Mouse (Mus musculus) embryonic fibroblast, embryonic 13.5 days (primary cell): Measurements from ENCODE around the gene Shank2. TPM values are rescaled to one million over a fixed set of nuclear protein-coding genes. Genes with fewer than 3 reads are reported as not detected.

ENCODE experiments used
- H3K27ac ChIP-seq: 2 replicates; pipeline ENCODE4 v1.5.1; 2012; ENCODE audit warnings: low read length, control low read depth, inconsistent platforms; ENCODE audit not compliant: insufficient read depth
- H3K4me1 ChIP-seq: 2 replicates; pipeline ENCODE4 v1.6.1; 2011; ENCODE audit warnings: low read length; ENCODE audit not compliant: control insufficient read depth, insufficient read depth
- H3K4me3 ChIP-seq: 2 replicates; pipeline ENCODE4 v1.5.1; 2011; ENCODE audit warnings: mild to moderate bottlenecking, control low read depth, low read length; ENCODE audit not compliant: insufficient read depth
- CTCF ChIP-seq: IDR thresholded peaks from 2 replicates; pipeline ENCODE4 v1.5.1; 2011; ENCODE audit warnings: mild to moderate bottlenecking, control low read depth, low read length, moderate library complexity, borderline replicate concordance; ENCODE audit not compliant: insufficient read depth
- POLR2A ChIP-seq: IDR thresholded peaks from 2 replicates; pipeline ENCODE4 v1.6.1; 2011; ENCODE audit warnings: low read depth, mild to moderate bottlenecking, control low read depth, low read length, moderate library complexity
- polyA plus RNA-seq: library from polyadenylated mRNA; stranded (reverse); fragments of >200 nt; gene quantifications from 2 replicates; pipeline ENCODE4 v1.2.4, GENCODE M21; 2011; ENCODE audit warnings: low read depth; ENCODE audit not compliant: missing spikeins, insufficient read length

The Shank2 gene
- polyA plus RNA-seq, 1 experiment: 1.6 TPM

DNA sequence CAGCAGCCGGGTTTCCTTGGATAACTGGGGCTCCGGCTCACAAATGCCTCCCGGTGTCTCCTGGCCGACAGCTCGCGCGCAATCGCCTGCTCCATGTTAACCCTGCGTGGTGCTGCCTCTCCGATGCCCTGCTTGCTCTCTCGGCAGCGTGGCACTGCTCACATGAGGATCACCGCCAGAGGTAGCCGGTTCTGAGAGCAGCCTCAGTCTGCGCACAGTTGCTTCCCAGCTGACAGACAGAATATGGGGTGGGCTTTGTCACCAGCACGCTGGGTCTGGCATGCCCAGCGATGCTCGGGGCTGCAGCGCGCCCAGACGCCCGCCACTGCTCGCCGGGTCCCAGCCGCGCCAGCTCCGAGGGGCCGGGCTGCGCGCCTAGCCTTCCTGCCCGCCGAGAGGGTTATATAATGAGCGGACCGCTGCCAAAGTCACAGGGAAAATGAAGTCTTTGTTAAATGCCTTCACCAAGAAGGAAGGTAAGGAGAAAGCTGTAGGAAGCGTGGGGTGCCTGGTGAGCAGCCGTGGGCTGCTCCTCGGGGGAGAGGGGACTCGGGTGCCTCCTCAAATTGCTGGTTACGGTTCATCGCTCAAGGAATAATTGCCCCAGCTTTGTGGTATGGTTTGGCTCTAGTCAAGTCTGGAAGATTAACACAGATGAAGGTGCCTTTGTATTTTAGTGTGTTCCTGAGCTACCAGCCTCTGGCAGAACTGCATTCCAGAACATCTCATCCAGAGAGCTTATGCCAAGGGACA lies 173.9 kb downstream of the Shank2 start:
- no peak for TF ChIP-seq POLR2A
- no peak for TF ChIP-seq CTCF
- H3K4me1 ChIP-seq: no peaks in the 10 kb centered on the region
- H3K4me3 ChIP-seq: no peak overlapping the region
- H3K27ac ChIP-seq: no peak overlapping the region

DNA sequence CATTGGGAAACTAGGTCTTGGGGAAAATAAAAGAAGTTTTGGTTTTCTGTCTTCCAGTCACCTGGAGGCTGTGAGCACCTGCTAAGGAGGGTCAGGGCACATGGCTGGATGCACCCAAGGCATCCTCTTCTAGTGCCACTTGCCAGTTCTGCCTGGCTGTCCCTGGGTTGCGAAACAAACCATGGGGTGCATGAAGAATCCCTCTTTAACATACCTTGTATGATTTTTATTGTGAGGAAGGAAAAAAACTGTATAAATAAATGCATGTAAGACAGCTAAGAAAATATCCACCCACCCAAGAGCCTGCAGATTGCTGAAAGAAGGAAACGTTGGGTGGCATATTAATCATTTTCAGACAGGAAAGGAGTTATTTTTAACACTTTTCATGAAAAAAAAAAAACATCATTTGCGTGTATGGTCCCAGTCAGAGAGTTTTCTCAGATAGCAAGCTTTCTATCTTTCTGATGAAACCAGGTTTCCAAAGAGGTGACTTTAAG lies 174.6 kb downstream of the Shank2 start:
- Histone ChIP-seq H3K27ac (no peak overlapping the region), H3K4me1 (no peaks in the 10 kb centered on the region), H3K4me3 (no peak overlapping the region)
- TF ChIP-seq POLR2A (no peak), CTCF (no peak)

DNA sequence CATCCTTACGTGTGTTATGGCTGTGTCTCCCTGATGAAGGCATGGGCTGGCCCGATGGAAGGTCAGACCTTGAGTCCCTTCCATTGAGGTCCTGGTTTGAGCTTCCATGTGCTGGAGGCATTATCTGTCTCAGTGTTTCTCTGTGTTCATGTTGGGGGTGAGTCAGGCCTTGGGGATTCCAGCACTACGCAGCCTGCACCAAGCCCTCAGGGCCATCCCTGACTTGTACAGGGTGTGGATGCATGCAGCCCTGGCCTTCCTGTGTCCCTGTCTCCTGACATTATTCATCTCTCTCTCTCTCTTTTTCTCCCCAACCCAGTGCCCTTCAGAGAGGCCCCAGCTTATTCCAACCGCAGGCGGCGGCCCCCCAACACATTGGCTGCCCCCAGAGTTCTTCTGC lies 177.7 kb downstream of the Shank2 start:
- Histone ChIP-seq H3K27ac (no peak overlapping the region), H3K4me3 (no peak overlapping the region), H3K4me1 (no peaks in the 10 kb centered on the region)
- TF ChIP-seq POLR2A (no peak), CTCF (no peak)

DNA sequence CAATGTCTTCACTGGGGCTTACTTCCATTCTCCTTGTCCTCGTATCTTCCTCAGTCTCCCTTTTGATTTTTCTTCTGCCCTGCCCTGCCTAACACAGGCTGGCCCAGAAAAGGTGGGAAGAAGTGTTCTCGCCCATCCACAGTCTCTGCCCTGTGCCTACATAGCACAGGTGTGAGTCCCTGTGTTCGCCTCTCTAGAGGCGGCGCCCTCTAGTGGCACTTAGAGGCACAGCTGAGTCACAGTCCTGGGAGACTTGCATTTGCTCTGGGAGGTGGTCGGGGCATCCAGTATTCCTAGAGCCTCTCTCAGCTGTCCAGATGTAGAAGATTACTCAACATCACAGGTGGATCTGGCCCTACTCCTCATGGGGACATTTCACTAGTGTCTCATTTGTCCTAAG lies 179.2 kb downstream of the Shank2 start:
- Histone ChIP-seq H3K4me3 (no peak overlapping the region), H3K27ac (no peak overlapping the region), H3K4me1 (no peaks in the 10 kb centered on the region)
- TF ChIP-seq CTCF (peak; percentile 56; the same call in 1 of the 2 replicates), POLR2A (no peak)

DNA sequence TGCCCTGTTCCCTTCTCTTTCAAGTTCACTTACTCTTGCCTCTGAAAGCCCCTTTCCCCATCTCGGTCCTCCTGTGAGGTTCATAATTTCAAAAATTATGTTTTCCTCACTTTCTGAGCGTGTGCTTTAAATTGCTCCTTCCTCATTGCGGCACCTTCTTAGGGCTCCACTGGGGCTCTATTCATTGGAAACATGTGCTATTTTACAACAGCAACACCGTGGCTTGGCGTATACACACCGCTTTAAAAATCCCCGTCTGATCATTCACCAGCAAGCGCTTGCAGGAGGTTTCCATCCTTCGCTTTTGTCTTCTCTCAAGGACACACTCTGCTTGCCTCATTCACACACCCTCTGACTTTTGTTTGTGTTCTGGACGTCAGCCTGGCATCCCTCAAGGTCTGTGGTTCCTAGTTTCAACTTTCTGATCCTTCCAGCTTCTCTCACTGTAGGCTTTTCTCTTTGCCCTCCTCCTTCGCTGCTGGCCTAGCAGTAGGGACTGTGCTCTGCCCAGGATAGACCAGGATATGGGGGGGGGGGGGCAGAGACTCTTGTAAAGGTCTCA lies 186.2 kb downstream of the Shank2 start:
- H3K27ac ChIP-seq: no peak overlapping the region
- no peaks in the 10 kb centered on the region for H3K4me1 ChIP-seq
- H3K4me3 ChIP-seq: no peak overlapping the region
- TF ChIP-seq CTCF (no peak), POLR2A (no peak)

DNA sequence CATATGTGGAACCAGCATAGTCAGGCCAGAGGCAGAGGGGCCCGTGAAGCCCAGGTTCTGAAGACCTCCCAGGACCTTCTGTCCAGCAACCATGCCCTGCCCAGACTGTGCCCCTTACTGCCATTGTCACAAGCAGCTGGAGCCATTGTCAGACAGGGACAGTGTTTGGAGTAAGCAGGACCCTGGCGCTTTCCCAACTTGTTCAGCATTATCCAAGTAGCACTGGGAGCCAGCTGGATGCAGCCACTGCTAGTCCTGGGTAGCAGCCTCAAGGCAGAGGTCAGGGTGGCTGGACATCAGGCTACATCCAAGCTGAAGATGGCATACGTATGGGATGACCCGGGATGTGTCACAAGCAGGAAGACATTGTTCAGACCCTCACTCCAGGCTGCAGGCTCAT lies 187.7 kb downstream of the Shank2 start:
- H3K27ac ChIP-seq: no peak overlapping the region
- no peak overlapping the region for H3K4me3 ChIP-seq
- TF ChIP-seq POLR2A: no peak
- TF ChIP-seq CTCF: no peak
- no peaks in the 10 kb centered on the region for H3K4me1 ChIP-seq

DNA sequence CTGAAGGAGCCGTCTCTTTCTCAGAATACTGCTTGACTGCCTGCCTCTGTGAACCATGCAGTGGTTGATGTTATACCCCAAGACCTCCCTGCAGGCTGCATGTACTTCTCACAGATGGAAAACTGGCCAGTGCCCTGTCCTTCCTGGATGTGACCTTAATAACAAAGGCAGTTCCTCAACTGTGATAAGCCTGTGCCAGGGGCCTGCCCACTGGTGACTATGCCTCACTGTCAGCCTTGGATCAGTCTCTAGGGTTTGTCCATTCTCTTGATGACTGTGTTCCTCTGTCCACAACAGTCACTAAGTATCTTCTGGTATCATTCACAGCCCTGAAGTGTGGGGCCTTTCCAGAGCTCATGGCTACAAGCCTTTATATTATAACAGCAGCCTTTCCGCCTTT lies 196.8 kb downstream of the Shank2 start:
- no peak overlapping the region for H3K4me3 ChIP-seq
- TF ChIP-seq CTCF: no peak
- no peak for TF ChIP-seq POLR2A

DNA sequence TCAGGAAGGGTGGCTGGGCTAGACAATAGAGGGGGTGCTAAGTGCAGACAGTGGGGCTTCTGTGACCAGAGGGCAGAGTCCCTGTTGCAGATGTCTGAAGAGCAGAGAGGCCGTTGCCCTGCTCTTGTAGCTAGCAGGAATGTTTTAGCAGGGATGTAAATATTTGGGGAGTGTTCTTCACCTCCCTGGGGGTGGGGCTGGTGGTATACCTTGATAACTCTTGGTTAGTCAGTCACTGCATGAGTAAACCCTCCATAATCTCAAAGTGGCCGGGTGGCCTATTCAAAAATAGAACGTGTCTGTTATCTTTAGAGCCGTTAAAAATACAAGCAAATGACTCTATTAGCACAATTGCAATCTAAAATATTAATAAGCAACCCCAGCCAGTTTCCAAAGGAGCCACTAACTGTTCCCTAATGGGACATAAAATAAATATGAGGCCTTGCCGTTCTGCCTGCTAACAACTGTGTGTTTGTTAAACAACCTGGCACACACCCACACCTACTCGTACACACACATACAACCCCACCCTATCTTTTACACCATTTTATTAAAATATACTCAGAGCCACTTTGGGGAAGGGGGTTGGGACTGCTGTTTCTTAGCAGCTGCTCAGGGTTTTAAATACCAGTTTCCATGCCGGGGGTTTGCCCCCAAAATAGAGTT lies 200.4 kb downstream of the Shank2 start:
- H3K4me1 ChIP-seq: no peaks in the 10 kb centered on the region
- H3K4me3 ChIP-seq: no peak overlapping the region
- H3K27ac ChIP-seq: no peak overlapping the region
- TF ChIP-seq POLR2A (no peak), CTCF (no peak)

More for the DNA sequence above, 196.8 kb downstream of the Shank2 start:
- Histone ChIP-seq H3K27ac (no peak overlapping the region), H3K4me1 (no peaks in the 10 kb centered on the region)

DNA sequence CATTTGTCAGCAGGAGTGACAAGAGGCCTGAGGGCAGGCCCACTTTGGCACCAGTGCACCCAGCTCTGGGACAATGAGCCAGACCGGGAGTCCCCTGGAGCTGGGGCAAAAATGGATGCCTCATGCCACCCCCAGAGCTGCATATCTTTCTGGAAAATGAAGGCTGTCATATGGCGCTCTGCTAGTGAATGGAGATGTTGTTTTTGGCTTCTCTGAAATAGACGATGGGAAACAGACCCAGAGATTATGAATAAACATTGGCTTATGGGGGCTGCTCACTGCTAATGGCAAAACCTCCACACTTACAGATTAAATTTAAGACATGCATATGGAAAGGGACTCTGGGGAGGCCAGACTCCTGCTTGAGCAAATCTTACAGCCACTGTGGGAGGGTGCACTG lies 202.6 kb downstream of the Shank2 start:
- no peaks in the 10 kb centered on the region for H3K4me1 ChIP-seq
- TF ChIP-seq POLR2A: no peak
- no peak for TF ChIP-seq CTCF
- no peak overlapping the region for H3K27ac ChIP-seq

DNA sequence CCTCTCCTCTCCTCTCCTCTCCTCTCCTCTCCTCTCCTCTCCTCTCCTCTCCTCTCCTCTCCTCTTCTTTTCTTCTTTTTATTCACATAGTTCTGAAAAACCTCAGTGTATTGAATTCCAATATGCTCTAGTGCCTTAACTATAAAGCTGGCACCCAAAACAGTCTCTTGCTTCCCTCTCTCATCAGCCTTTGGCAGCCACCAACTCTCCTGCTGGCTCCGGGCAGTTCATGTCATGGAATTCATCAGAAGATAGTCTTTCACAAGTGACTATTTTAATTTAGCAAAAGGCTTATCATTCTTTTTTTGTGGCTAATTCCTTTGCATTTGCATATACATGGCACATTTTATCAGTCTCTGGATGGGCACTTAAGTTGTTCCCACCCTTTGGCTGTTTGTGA lies 203.4 kb downstream of the Shank2 start:
- no peaks in the 10 kb centered on the region for H3K4me1 ChIP-seq
- H3K27ac ChIP-seq: no peak overlapping the region
- no peak overlapping the region for H3K4me3 ChIP-seq
- TF ChIP-seq POLR2A: no peak
- TF ChIP-seq CTCF: no peak

More for the DNA sequence above, 202.6 kb downstream of the Shank2 start:
- no peak overlapping the region for H3K4me3 ChIP-seq
